Mouse (Mus musculus): Measurements from ENCODE around the gene Crisp3.
"Not testable (repeated sequence)": the region's sequence is repeated elsewhere in the genome, so short reads cannot be mapped to it uniquely, and the experiment has no call there.

The Crisp3 gene

GRCm38 (mm10) chr17:40242135-40242534, at the start of gene Crisp3:
Gene Crisp3 (minus strand): TSS chr17:40242288.
- in situ Hi-C loops (cut with MboI, MseI): no loop called here

GRCm38 (mm10) chr17:40285435-40285834, 43.3 kb upstream of the Crisp3 start:
- in situ Hi-C loops (cut with MboI, MseI): no loop called here

GRCm38 (mm10) chr17:40275519-40275918, 33.4 kb upstream of the Crisp3 start:
- in situ Hi-C loops (cut with MboI, MseI): no loop called here

- in situ Hi-C loops (cut with MboI, MseI): no loop called here
Observed at GRCm38 (mm10) chr17:40274906-40275470, 32.9 kb upstream of the Crisp3 start.

GRCm38 (mm10) chr17:40252487-40252886, 10.4 kb upstream of the Crisp3 start:
- in situ Hi-C loops (cut with MboI, MseI): no loop called here

- in situ Hi-C loops (cut with MboI, MseI): no loop called here
Observed at GRCm38 (mm10) chr17:40208540-40208939, 33.5 kb downstream of the Crisp3 start, which contains the start of gene Pgk2. Gene Pgk2 (minus strand): TSS chr17:40208640.

GRCm38 (mm10) chr17:40201803-40202202, 40.3 kb downstream of the Crisp3 start:
- in situ Hi-C loops (cut with MboI, MseI): not testable (repeated sequence)

GRCm38 (mm10) chr17:40190192-40190591, 51.9 kb downstream of the Crisp3 start:
- in situ Hi-C loops (cut with MboI, MseI): not testable (repeated sequence)

Data from regulatory T cell (primary cell).